Mouse (Mus musculus) lung, adult 2 months (tissue): Measurements from ENCODE around the gene Atp6v1d. TPM values are rescaled to one million over a fixed set of nuclear protein-coding genes. Genes with fewer than 3 reads are reported as not detected.

Experiments
- DNase-seq: peaks from one replicate; pipeline ENCODE4 v3.0.0; 2022
- H3K4me1 ChIP-seq: fragments of 200-500 bp; 2 replicates; pipeline ENCODE4 v1.6.1; 2011; ENCODE audit warnings: low read length; ENCODE audit not compliant: control insufficient read depth, insufficient read depth
- H3K4me3 ChIP-seq: fragments of 200-500 bp; replicated peaks from 2 replicates; pipeline ENCODE3; 2011; ENCODE audit warnings: low read depth, mild to moderate bottlenecking, control low read depth, low read length; ENCODE audit errors: extremely low read depth
- CTCF ChIP-seq: fragments of 200-500 bp; IDR thresholded peaks from 2 replicates; pipeline ENCODE4 v1.5.1; 2011; ENCODE audit warnings: mild to moderate bottlenecking, low read length, control low read depth; ENCODE audit not compliant: insufficient read depth
- POLR2A ChIP-seq: fragments of 200-500 bp; IDR thresholded peaks from 2 replicates; pipeline ENCODE4 v1.6.1; 2011; ENCODE audit warnings: low read depth, mild to moderate bottlenecking, control low read depth, low read length, borderline replicate concordance; ENCODE audit errors: extremely low read depth
- whole genome bisulfite sequencing: fragments of 180-500 bp; shearing (Covaris S2); methylation state at CpG from one replicate; pipeline ENCODE4 v1.1.7; 2018; 5-methylcytosine and 5-hydroxymethylcytosine counted together
- polyA plus RNA-seq: library from polyadenylated mRNA; depleted of rRNA; stranded (reverse); fragments of >200 nt; gene quantifications from 2 replicates; pipeline ENCODE4 v1.2.3, GENCODE M21; 2012; rRNA removed

Gene Atp6v1d
- polyA plus RNA-seq, 1 experiment, result 15.5 TPM

GRCm38 (mm10) chr12:78801836-78802235 lies 59.6 kb downstream of the Atp6v1d start:
- H3K4me1 ChIP-seq, result no peaks in the 10 kb centered on the region
- TF ChIP-seq POLR2A (no peak), CTCF (no peak)
- no peak overlapping the region for H3K4me3 ChIP-seq
- no peak for DNase-seq

GRCm38 (mm10) chr12:78800036-78800435 lies 61.4 kb downstream of the Atp6v1d start:
- TF ChIP-seq POLR2A, result no peak
- no peak for TF ChIP-seq CTCF
- H3K4me3 ChIP-seq, result no peak overlapping the region
- no peak for DNase-seq
- H3K4me1 ChIP-seq, result no peaks in the 10 kb centered on the region
- WGBS, result 78% methylated on average over 3 of the region's 3 CpGs

- H3K4me3 ChIP-seq, result no peak overlapping the region
- DNase-seq, result no peak
- no peak for TF ChIP-seq POLR2A
- no peak for TF ChIP-seq CTCF
- H3K4me1 ChIP-seq, result peaks cover 2% of the 10 kb centered on the region
- 40% methylated on average over 1 of the region's 1 CpGs for WGBS
These were observed 67.2 kb downstream of the Atp6v1d start for GRCm38 (mm10) chr12:78794236-78794635.

DNA sequence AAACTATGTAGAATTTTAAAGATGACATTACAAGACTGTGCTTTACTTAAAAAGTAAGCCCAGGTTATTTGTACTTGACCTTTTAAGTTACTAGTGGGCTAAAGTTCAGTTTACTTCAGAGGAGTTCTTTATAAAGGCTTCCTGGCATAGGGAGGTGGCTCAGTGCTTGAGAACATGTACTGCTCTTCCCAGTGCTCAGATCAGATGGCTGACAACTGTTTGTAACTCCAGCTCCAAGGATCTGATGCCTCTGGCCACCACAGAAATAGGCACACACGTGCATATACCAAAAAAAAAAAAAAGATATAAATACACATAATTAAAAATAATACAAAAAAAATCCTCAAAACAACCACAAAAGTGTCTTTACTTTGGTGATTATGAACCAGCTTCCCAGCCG lies 70.6 kb downstream of the Atp6v1d start:
- Histone ChIP-seq H3K4me1 (peaks cover 2% of the 10 kb centered on the region), H3K4me3 (no peak overlapping the region)
- WGBS, result 36% methylated on average over 2 of the region's 2 CpGs
- no peak for TF ChIP-seq POLR2A
- no peak for TF ChIP-seq CTCF
- no peak for DNase-seq

Other genes with a start within 250 kb of the Atp6v1d start
- gene Fam71d, start 170.1 kb downstream of the Atp6v1d start, polyA plus RNA-seq, result 0.07 and 0.25 TPM in 2 replicates
- gene Mpp5, start 112.7 kb downstream of the Atp6v1d start, polyA plus RNA-seq, result 3.5 and 5.5 TPM in 2 replicates
- 5.8 and 8.6 TPM in 2 replicates for gene Eif2s1, start 181 bp upstream of the Atp6v1d start, polyA plus RNA-seq
- gene Plek2, start 45.3 kb upstream of the Atp6v1d start, polyA plus RNA-seq, result 0.35 and 1.4 TPM in 2 replicates
- 15.4 and 18.6 TPM in 2 replicates for gene Tmem229b, start 146.0 kb upstream of the Atp6v1d start, polyA plus RNA-seq
- gene Plekhh1, start 167.5 kb upstream of the Atp6v1d start, polyA plus RNA-seq, result 8.9 and 9.3 TPM in 2 replicates
- 12.9 and 15.0 TPM in 2 replicates for gene Pigh, start 228.0 kb upstream of the Atp6v1d start, polyA plus RNA-seq